Mouse (Mus musculus): ENCODE results near the gene Stx5a. TPM values are rescaled to one million over a fixed set of nuclear protein-coding genes. Genes with fewer than 3 reads are reported as not detected.
A peak's percentile ranks its signal among the peaks of the same experiment; 100 is the strongest.

The Stx5a gene
- polyA plus RNA-seq, 1 experiment from 2014 or later, result 36.3 TPM

- H3K4me2 ChIP-seq (ENCODE audit: low read depth, low read length), result peak within 1 kb of the TSS; percentile 93
- peak within 1 kb of the TSS; percentile 100 for H3K27ac ChIP-seq (ENCODE audit: low read depth)
- H3K4me3 ChIP-seq (ENCODE audit: low read depth, low read length), result peak within 1 kb of the TSS; percentile 74
- ATAC-seq (peak; percentile 91), DNase-seq (peak; percentile 98)
- no peak for TF ChIP-seq EP300 (IDR thresholded peaks at IDR 0.05; ENCODE audit: low read depth)
- TF ChIP-seq CTCF (IDR thresholded peaks at IDR 0.05; ENCODE audit: low read depth), result peak; percentile 21; the same call in 1 of the 2 replicates
- H3K4me1 ChIP-seq (ENCODE audit: insufficient read depth), result peaks cover 40% of the 10 kb centered on the region
- 1% methylated on average over 53 of the region's 68 CpGs for WGBS (ENCODE audit: insufficient replicate concordance)
- H3K9ac ChIP-seq (replicated peaks), result peak within 1 kb of the TSS; percentile 92
- no peaks in the 10 kb centered on the region for H3K9me3 ChIP-seq (ENCODE audit: low read length)
- peaks cover 21% of the 10 kb centered on the region for H3K36me3 ChIP-seq (replicated peaks; ENCODE audit: insufficient read depth, low read length)
- no peaks in the 10 kb centered on the region for H3K27me3 ChIP-seq (ENCODE audit: insufficient read depth, low read length)
Observed at GRCm38 (mm10) chr19:8774086-8774835, 33.0 kb downstream of the Stx5a start, which contains the start of gene Tmem179b. Gene Tmem179b (minus strand): TSS chr19:8774467.

- H3K27me3 ChIP-seq (ENCODE audit: insufficient read depth, low read length), result no peaks in the 10 kb centered on the region
- peaks cover 40% of the 10 kb centered on the region for H3K4me1 ChIP-seq (ENCODE audit: insufficient read depth)
- 3% methylated on average over 20 of the region's 20 CpGs for WGBS (ENCODE audit: insufficient replicate concordance)
- H3K27ac ChIP-seq (ENCODE audit: low read depth), result peak overlapping the region; percentile 100
- ATAC-seq (peak; percentile 4; the same call in 1 of the 2 replicates), DNase-seq (no peak)
- TF ChIP-seq EP300 (IDR thresholded peaks at IDR 0.05; ENCODE audit: low read depth) (no peak), CTCF (IDR thresholded peaks at IDR 0.05; ENCODE audit: low read depth) (no peak)
- H3K9me3 ChIP-seq (ENCODE audit: low read length), result no peaks in the 10 kb centered on the region
- H3K4me2 ChIP-seq (ENCODE audit: low read depth, low read length), result peak overlapping the region; percentile 93
- H3K36me3 ChIP-seq (replicated peaks; ENCODE audit: insufficient read depth, low read length), result peaks cover 14% of the 10 kb centered on the region
- H3K9ac ChIP-seq (replicated peaks), result peak overlapping the region; percentile 92
- peak overlapping the region; percentile 74 for H3K4me3 ChIP-seq (ENCODE audit: low read depth, low read length)
Observed at GRCm38 (mm10) chr19:8774951-8775421, 33.8 kb downstream of the Stx5a start.

GRCm38 (mm10) chr19:8786008-8786781 is 45.0 kb downstream of the Stx5a start, which contains the start of gene Taf6l:
Gene Taf6l (minus strand): TSS chr19:8786417.
- peak within 1 kb of the TSS; percentile 68 for H3K4me2 ChIP-seq (ENCODE audit: low read depth, low read length)
- ATAC-seq (peak; percentile 100), DNase-seq (peak; percentile 94)
- no peaks in the 10 kb centered on the region for H3K9me3 ChIP-seq (ENCODE audit: low read length)
- 2% methylated on average over 32 of the region's 32 CpGs for WGBS (ENCODE audit: insufficient replicate concordance)
- peaks cover 6% of the 10 kb centered on the region; the same call in 1 of the 2 replicates for H3K4me1 ChIP-seq (ENCODE audit: insufficient read depth)
- no peaks in the 10 kb centered on the region for H3K27me3 ChIP-seq (ENCODE audit: insufficient read depth, low read length)
- H3K36me3 ChIP-seq (replicated peaks; ENCODE audit: insufficient read depth, low read length), result peaks cover 23% of the 10 kb centered on the region
- H3K4me3 ChIP-seq (ENCODE audit: low read depth, low read length), result peak within 1 kb of the TSS; percentile 62
- H3K9ac ChIP-seq (replicated peaks), result peak within 1 kb of the TSS; percentile 63
- peak within 1 kb of the TSS; percentile 57 for H3K27ac ChIP-seq (ENCODE audit: low read depth)
- TF ChIP-seq EP300 (IDR thresholded peaks at IDR 0.05; ENCODE audit: low read depth), result no peak
- TF ChIP-seq CTCF (IDR thresholded peaks at IDR 0.05; ENCODE audit: low read depth), result peak; percentile 48

- no peaks in the 10 kb centered on the region for H3K9me3 ChIP-seq (ENCODE audit: low read length)
- no peak overlapping the region for H3K4me2 ChIP-seq (ENCODE audit: low read depth, low read length)
- no peaks in the 10 kb centered on the region for H3K27me3 ChIP-seq (ENCODE audit: insufficient read depth, low read length)
- H3K4me3 ChIP-seq (ENCODE audit: low read depth, low read length), result no peak overlapping the region
- no peak overlapping the region for H3K27ac ChIP-seq (ENCODE audit: low read depth)
- TF ChIP-seq CTCF (IDR thresholded peaks at IDR 0.05; ENCODE audit: low read depth), result no peak
- no peak for TF ChIP-seq EP300 (IDR thresholded peaks at IDR 0.05; ENCODE audit: low read depth)
- no peak overlapping the region for H3K9ac ChIP-seq (replicated peaks)
- 55% methylated on average over 3 of the region's 3 CpGs for WGBS (ENCODE audit: insufficient replicate concordance)
- DNase-seq, result no peak
- H3K4me1 ChIP-seq (ENCODE audit: insufficient read depth), result peaks cover 6% of the 10 kb centered on the region; the same call in 1 of the 2 replicates
- peaks cover 11% of the 10 kb centered on the region for H3K36me3 ChIP-seq (replicated peaks; ENCODE audit: insufficient read depth, low read length)
- no peak for ATAC-seq
Observed at GRCm38 (mm10) chr19:8788521-8788920, 47.3 kb downstream of the Stx5a start.

- H3K4me1 ChIP-seq (ENCODE audit: insufficient read depth), result peaks cover 6% of the 10 kb centered on the region; the same call in 1 of the 2 replicates
- WGBS (ENCODE audit: insufficient replicate concordance), result 65% methylated on average over 1 of the region's 1 CpGs
- H3K36me3 ChIP-seq (replicated peaks; ENCODE audit: insufficient read depth, low read length), result peaks cover 16% of the 10 kb centered on the region
- H3K27me3 ChIP-seq (ENCODE audit: insufficient read depth, low read length), result no peaks in the 10 kb centered on the region
- no peak overlapping the region for H3K27ac ChIP-seq (ENCODE audit: low read depth)
- no peak overlapping the region for H3K4me3 ChIP-seq (ENCODE audit: low read depth, low read length)
- DNase-seq (no peak), ATAC-seq (no peak)
- H3K4me2 ChIP-seq (ENCODE audit: low read depth, low read length), result no peak overlapping the region
- TF ChIP-seq CTCF (IDR thresholded peaks at IDR 0.05; ENCODE audit: low read depth) (no peak), EP300 (IDR thresholded peaks at IDR 0.05; ENCODE audit: low read depth) (no peak)
- no peak overlapping the region for H3K9ac ChIP-seq (replicated peaks)
- H3K9me3 ChIP-seq (ENCODE audit: low read length), result no peaks in the 10 kb centered on the region
Observed at GRCm38 (mm10) chr19:8789171-8789570, 48.0 kb downstream of the Stx5a start.

DNA sequence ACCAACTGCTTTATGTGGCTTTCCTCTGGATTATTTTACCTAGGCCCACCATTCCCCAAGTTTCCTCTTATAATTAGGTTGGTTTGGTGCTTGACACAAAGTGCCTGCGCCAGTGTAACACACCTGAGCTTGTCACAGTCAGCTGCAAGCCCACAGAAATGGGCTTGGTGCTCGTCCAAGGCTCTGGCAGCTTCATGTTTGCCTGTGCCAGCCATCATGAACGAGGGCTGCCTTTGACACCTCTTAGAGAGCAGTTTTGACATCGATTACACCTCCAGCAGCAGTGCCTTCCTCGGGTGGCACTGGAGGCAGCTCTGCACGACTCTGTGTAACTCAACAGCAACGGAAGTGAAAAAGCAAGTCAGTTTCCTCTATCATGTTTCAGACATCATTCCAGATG is 49.0 kb downstream of the Stx5a start:
- Histone ChIP-seq H3K4me1 (ENCODE audit: insufficient read depth) (peaks cover 6% of the 10 kb centered on the region; the same call in 1 of the 2 replicates), H3K27me3 (ENCODE audit: insufficient read depth, low read length) (no peaks in the 10 kb centered on the region), H3K4me3 (ENCODE audit: low read depth, low read length) (no peak overlapping the region), H3K9ac (replicated peaks) (no peak overlapping the region), H3K27ac (ENCODE audit: low read depth) (no peak overlapping the region), H3K4me2 (ENCODE audit: low read depth, low read length) (no peak overlapping the region), H3K36me3 (replicated peaks; ENCODE audit: insufficient read depth, low read length) (peaks cover 26% of the 10 kb centered on the region), H3K9me3 (ENCODE audit: low read length) (no peaks in the 10 kb centered on the region)
- no peak for TF ChIP-seq CTCF (IDR thresholded peaks at IDR 0.05; ENCODE audit: low read depth)
- TF ChIP-seq EP300 (IDR thresholded peaks at IDR 0.05; ENCODE audit: low read depth), result no peak
- WGBS (ENCODE audit: insufficient replicate concordance), result 78% methylated on average over 7 of the region's 7 CpGs
- DNase-seq (no peak), ATAC-seq (no peak)

All from liver, postnatal 0 days (tissue).